Mouse (Mus musculus): ENCODE data around the gene Pdxk. TPM values are rescaled to one million over a fixed set of nuclear protein-coding genes. Genes with fewer than 3 reads are reported as not detected.

Gene Pdxk
- polyA plus RNA-seq, 1 experiment from 2014 or later, result 23.4 TPM

DNA sequence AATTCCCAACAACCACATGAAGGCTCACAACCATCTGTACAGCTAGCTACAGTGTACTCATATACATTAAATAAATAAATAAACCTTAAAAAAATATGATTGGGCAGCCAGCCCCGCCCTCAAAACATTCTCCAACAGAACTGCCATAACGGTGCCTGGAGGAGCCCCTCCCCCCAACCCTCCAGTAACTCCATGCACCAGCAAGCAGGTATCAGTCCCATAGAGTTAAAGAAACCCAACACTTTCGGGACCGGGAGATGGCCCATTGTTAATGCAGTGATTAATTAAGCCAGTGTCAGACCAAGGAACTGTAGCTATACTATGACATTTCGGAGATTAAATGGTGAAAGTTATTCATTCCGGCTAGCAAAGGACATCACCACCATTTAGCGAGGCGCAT lies 52.9 kb downstream of the Pdxk start:
- peak overlapping the region; percentile 77 for H3K9ac ChIP-seq
- H3K4me3 ChIP-seq (replicated peaks), result peak overlapping the region; percentile 95
- peak overlapping the region; percentile 90; the same call in 1 of the 2 replicates for H3K27ac ChIP-seq
- H3K36me3 ChIP-seq, result peaks cover 31% of the 10 kb centered on the region
- no peaks in the 10 kb centered on the region for H3K27me3 ChIP-seq (replicated peaks)
- peak overlapping the region; percentile 70 for H3K4me2 ChIP-seq (replicated peaks)
- 15% methylated on average over 8 of the region's 8 CpGs for WGBS
- 0 out of 2 replicates have a peak, but pooled peaks cover 4% of the 10 kb centered on the region for H3K4me1 ChIP-seq (replicated peaks)
- no peak for ATAC-seq
- H3K9me3 ChIP-seq, result no peaks in the 10 kb centered on the region

- Histone ChIP-seq H3K27ac (no peak overlapping the region), H3K27me3 (replicated peaks) (no peaks in the 10 kb centered on the region), H3K4me2 (replicated peaks) (no peak overlapping the region), H3K36me3 (peaks cover 54% of the 10 kb centered on the region), H3K4me1 (replicated peaks) (0 out of 2 replicates have a peak, but pooled peaks cover 4% of the 10 kb centered on the region), H3K9me3 (no peaks in the 10 kb centered on the region), H3K9ac (no peak overlapping the region), H3K4me3 (replicated peaks) (no peak overlapping the region)
- WGBS, result 86% methylated on average over 9 of the region's 9 CpGs
- ATAC-seq, result no peak
Measured at GRCm38 (mm10) chr10:78409035-78409788, 55.6 kb downstream of the Pdxk start.

GRCm38 (mm10) chr10:78407132-78407531 lies 57.6 kb downstream of the Pdxk start:
- Histone ChIP-seq H3K9me3 (no peaks in the 10 kb centered on the region), H3K36me3 (peaks cover 74% of the 10 kb centered on the region), H3K27ac (no peak overlapping the region), H3K27me3 (replicated peaks) (no peaks in the 10 kb centered on the region), H3K9ac (no peak overlapping the region), H3K4me3 (replicated peaks) (no peak overlapping the region), H3K4me1 (replicated peaks) (0 out of 2 replicates have a peak, but pooled peaks cover 4% of the 10 kb centered on the region), H3K4me2 (replicated peaks) (no peak overlapping the region)
- 85% methylated on average over 4 of the region's 4 CpGs for WGBS
- no peak for ATAC-seq

DNA sequence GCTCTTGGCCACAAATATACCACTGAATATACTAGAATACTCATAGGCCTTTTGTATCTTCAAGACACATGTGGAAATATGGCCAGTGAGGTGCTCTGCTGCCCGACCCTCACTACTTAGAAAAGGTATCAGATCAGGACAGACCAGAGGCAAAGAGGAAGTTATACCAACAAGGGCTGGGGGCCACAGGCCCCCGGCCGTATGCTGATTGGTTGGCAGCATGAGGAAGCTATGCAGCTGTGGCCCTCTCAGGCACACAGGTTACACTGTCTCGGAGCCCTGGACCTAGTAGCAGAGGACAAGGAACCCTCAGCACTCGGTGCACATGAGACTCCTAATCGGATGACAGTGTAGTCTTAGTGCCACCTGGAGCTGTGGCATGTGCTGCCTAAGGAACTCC lies 58.6 kb downstream of the Pdxk start:
- no peak for ATAC-seq
- no peak overlapping the region for H3K4me3 ChIP-seq (replicated peaks)
- H3K27ac ChIP-seq, result no peak overlapping the region
- no peaks in the 10 kb centered on the region for H3K27me3 ChIP-seq (replicated peaks)
- 89% methylated on average over 6 of the region's 6 CpGs for WGBS
- no peak overlapping the region for H3K4me2 ChIP-seq (replicated peaks)
- peaks cover 84% of the 10 kb centered on the region for H3K36me3 ChIP-seq
- H3K9ac ChIP-seq, result no peak overlapping the region
- no peaks in the 10 kb centered on the region for H3K4me1 ChIP-seq (replicated peaks)
- H3K9me3 ChIP-seq, result no peaks in the 10 kb centered on the region

- Histone ChIP-seq H3K4me1 (replicated peaks) (no peaks in the 10 kb centered on the region; the same call in 1 of the 2 replicates), H3K27ac (no peak overlapping the region), H3K36me3 (peaks cover 68% of the 10 kb centered on the region), H3K4me2 (replicated peaks) (no peak overlapping the region), H3K9ac (no peak overlapping the region), H3K9me3 (no peaks in the 10 kb centered on the region), H3K4me3 (replicated peaks) (no peak overlapping the region), H3K27me3 (replicated peaks) (no peaks in the 10 kb centered on the region)
- WGBS, result 91% methylated on average over 14 of the region's 14 CpGs
- ATAC-seq, result no peak
Measured at GRCm38 (mm10) chr10:78402301-78402922, 62.4 kb downstream of the Pdxk start.

DNA sequence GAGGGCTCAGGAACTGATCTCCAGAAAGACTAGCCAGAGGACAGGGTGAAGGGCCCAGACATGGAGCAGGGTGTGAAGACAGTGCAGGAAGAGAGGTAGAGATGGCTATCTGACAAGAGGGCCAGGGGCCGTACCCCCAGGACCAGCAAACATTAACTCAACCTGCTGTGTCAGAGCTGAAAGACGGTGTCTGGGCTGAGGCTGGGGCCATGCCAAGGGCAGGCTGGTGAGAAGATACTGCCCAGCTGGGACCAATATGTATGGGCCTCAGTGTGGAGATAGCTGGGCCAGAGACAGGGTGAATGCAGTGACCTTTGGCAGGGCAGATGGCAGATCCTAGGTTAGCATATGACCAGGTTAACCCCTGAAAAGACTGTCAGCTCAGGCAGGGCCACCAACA lies 63.6 kb downstream of the Pdxk start:
- no peak overlapping the region for H3K4me2 ChIP-seq (replicated peaks)
- H3K4me1 ChIP-seq (replicated peaks), result no peaks in the 10 kb centered on the region; the same call in 1 of the 2 replicates
- no peak overlapping the region for H3K27ac ChIP-seq
- no peak overlapping the region for H3K9ac ChIP-seq
- no peak overlapping the region for H3K4me3 ChIP-seq (replicated peaks)
- H3K36me3 ChIP-seq, result peaks cover 57% of the 10 kb centered on the region
- H3K9me3 ChIP-seq, result no peaks in the 10 kb centered on the region
- no peaks in the 10 kb centered on the region for H3K27me3 ChIP-seq (replicated peaks)
- 92% methylated on average over 2 of the region's 2 CpGs for WGBS
- no peak for ATAC-seq

DNA sequence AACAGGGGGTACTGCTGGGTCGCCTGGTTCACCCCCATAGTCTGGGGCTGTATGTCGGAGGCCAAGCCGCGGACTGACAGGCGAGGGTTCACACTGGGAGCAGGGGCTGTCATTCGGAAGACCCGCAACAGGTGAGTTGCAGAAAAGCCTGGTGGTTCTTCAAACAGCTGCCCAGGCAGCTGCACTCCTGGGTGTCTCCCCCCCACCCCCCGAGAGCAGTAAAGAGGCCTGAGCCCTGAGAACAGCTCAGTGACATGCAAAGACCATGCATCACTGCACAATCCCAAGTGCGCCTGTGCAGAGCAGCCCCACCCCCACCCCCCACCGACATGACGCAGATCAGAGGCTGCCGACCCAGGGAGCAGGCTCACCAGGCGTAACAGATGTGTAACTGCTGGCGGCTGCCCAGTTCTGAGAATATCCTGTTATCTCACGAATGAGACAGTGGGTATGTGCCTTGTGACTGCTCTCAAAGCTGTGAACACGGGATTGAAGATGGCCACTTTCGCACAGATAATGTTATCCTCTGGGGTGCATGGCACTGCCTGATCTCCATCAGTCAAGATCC lies 65.6 kb downstream of the Pdxk start:
- Histone ChIP-seq H3K9me3 (no peaks in the 10 kb centered on the region), H3K4me3 (replicated peaks) (no peak overlapping the region), H3K27me3 (replicated peaks) (no peaks in the 10 kb centered on the region), H3K4me2 (replicated peaks) (no peak overlapping the region), H3K9ac (no peak overlapping the region), H3K36me3 (peaks cover 41% of the 10 kb centered on the region), H3K4me1 (replicated peaks) (no peaks in the 10 kb centered on the region; the same call in 1 of the 2 replicates), H3K27ac (no peak overlapping the region)
- WGBS, result 50% methylated on average over 17 of the region's 17 CpGs
- ATAC-seq, result peak; percentile 35; the same call in 1 of the 2 replicates

DNA sequence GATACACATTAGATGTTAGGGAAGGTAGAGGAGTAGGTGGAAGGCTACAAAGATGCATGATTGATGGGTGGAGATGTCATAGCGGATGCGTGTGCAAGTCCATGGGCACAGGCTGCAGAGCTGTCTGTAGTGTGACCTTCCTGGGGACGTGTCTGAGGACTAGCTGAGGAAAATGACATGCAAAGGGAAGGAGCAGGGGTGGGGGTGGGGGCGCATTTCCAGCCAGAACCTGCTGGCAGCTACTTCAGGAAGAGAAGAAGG lies 68.2 kb downstream of the Pdxk start:
- H3K9me3 ChIP-seq, result no peaks in the 10 kb centered on the region
- H3K4me3 ChIP-seq (replicated peaks), result no peak overlapping the region
- no peak overlapping the region for H3K4me2 ChIP-seq (replicated peaks)
- peaks cover 2% of the 10 kb centered on the region; the same call in 1 of the 2 replicates for H3K4me1 ChIP-seq (replicated peaks)
- H3K36me3 ChIP-seq, result peaks cover 16% of the 10 kb centered on the region
- no peak overlapping the region for H3K27ac ChIP-seq
- ATAC-seq, result 0 out of 2 replicates have a peak, but pooled peaks have one; percentile 8
- H3K9ac ChIP-seq, result no peak overlapping the region
- H3K27me3 ChIP-seq (replicated peaks), result peaks cover 10% of the 10 kb centered on the region
- 60% methylated on average over 4 of the region's 4 CpGs for WGBS

- Histone ChIP-seq H3K27me3 (replicated peaks) (peaks cover 14% of the 10 kb centered on the region), H3K27ac (no peak overlapping the region), H3K36me3 (peaks cover 10% of the 10 kb centered on the region), H3K4me2 (replicated peaks) (no peak overlapping the region), H3K9me3 (no peaks in the 10 kb centered on the region), H3K4me1 (replicated peaks) (peaks cover 2% of the 10 kb centered on the region; the same call in 1 of the 2 replicates), H3K4me3 (replicated peaks) (no peak overlapping the region), H3K9ac (no peak overlapping the region)
- peak; percentile 60 for ATAC-seq
- WGBS, result 12% methylated on average over 17 of the region's 17 CpGs
Measured at GRCm38 (mm10) chr10:78395819-78396624, 68.8 kb downstream of the Pdxk start.

DNA sequence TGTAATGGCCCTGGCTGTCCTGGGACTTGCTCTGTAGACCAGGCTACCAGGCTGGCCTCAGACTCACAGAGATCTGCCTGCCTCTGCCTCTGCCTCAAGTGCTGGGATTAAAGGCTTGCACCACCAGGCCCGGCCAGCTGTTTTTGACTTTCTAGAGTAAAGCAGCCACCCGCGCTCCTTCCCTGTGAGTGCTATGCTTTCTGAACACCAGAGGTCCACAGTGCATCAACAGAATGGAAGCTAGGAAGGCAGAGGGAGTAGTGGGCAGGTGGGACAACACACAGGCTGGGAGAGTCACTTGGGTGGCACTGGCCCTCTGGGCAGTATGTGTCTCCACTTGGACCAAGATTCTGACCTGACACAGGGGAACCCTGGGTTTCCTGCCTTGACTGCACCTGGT lies 69.4 kb downstream of the Pdxk start:
- Histone ChIP-seq H3K9ac (no peak overlapping the region), H3K27ac (no peak overlapping the region), H3K4me3 (replicated peaks) (no peak overlapping the region), H3K4me2 (replicated peaks) (no peak overlapping the region), H3K27me3 (replicated peaks) (peaks cover 19% of the 10 kb centered on the region), H3K4me1 (replicated peaks) (peaks cover 2% of the 10 kb centered on the region; the same call in 1 of the 2 replicates), H3K36me3 (0 out of 2 replicates have a peak, but pooled peaks cover 5% of the 10 kb centered on the region), H3K9me3 (no peaks in the 10 kb centered on the region)
- WGBS, result 84% methylated on average over 3 of the region's 3 CpGs
- no peak for ATAC-seq

- Histone ChIP-seq H3K4me1 (replicated peaks) (peaks cover 2% of the 10 kb centered on the region; the same call in 1 of the 2 replicates), H3K27me3 (replicated peaks) (peaks cover 24% of the 10 kb centered on the region), H3K4me3 (replicated peaks) (no peak overlapping the region), H3K4me2 (replicated peaks) (0 out of 2 replicates have a peak overlapping the region, but pooled peaks have one; percentile 28), H3K9me3 (no peaks in the 10 kb centered on the region), H3K9ac (no peak overlapping the region), H3K27ac (no peak overlapping the region), H3K36me3 (no peaks in the 10 kb centered on the region)
- peak; percentile 46 for ATAC-seq
- WGBS, result 3% methylated on average over 18 of the region's 18 CpGs
Measured at GRCm38 (mm10) chr10:78392072-78392471, 72.7 kb downstream of the Pdxk start.

DNA sequence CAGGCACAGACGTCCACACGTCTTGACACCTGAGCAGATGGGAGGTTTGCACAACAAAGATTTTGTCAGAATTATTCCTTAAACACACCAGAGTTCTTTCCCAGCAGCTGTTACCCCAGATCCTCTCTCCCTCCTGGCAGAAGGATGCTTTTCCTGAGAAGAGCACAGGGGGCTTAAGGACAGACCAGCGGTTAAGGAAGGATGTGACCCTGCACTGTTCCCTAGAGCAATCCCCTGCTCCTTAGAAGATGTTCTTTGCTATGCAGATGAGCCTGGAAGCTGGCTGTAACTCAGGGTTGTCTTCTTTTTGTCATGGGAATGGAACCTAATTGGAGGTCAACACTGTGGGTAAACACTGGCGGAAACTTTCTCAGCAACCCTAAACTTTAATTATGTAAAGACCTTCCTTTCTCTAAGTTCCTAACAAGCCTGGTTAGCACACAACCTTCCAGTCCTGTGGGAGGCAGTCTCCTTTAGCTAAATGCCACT lies 73.7 kb downstream of the Pdxk start:
- H3K9ac ChIP-seq, result no peak overlapping the region
- H3K4me2 ChIP-seq (replicated peaks), result no peak overlapping the region
- WGBS, result 21% methylated on average over 4 of the region's 4 CpGs
- no peak overlapping the region for H3K4me3 ChIP-seq (replicated peaks)
- H3K4me1 ChIP-seq (replicated peaks), result peaks cover 2% of the 10 kb centered on the region; the same call in 1 of the 2 replicates
- H3K9me3 ChIP-seq, result no peaks in the 10 kb centered on the region
- no peaks in the 10 kb centered on the region for H3K36me3 ChIP-seq
- ATAC-seq, result no peak
- no peak overlapping the region for H3K27ac ChIP-seq
- H3K27me3 ChIP-seq (replicated peaks), result peaks cover 24% of the 10 kb centered on the region

Data from intestine, embryonic 15.5 days (tissue).